Mouse (Mus musculus) adrenal gland, postnatal 4 days (tissue): Measurements from ENCODE around the gene Hmga1b. TPM values are rescaled to one million over a fixed set of nuclear protein-coding genes. Genes with fewer than 3 reads are reported as not detected.
A peak's percentile ranks its signal among the peaks of the same experiment; 100 is the strongest.
"Not testable (repeated sequence)": the region's sequence is repeated elsewhere in the genome, so short reads cannot be mapped to it uniquely, and the experiment has no call there.

Source experiments
- DNase-seq, 2 experiments: peaks; one replicate each; pipeline ENCODE4 v3.0.0; 2021 to 2022; ENCODE audit warnings: low spot score in 2 of 2, mixed read lengths in 2 of 2
- total RNA-seq, 2 experiments: library from RNA; stranded (reverse); gene quantifications; 2 replicates each; pipeline ENCODE4 v1.2.3; 2021

The Hmga1b gene
- total RNA-seq, 2 experiments from 2014 or later = 20.2 to 49.6 TPM

DNA sequence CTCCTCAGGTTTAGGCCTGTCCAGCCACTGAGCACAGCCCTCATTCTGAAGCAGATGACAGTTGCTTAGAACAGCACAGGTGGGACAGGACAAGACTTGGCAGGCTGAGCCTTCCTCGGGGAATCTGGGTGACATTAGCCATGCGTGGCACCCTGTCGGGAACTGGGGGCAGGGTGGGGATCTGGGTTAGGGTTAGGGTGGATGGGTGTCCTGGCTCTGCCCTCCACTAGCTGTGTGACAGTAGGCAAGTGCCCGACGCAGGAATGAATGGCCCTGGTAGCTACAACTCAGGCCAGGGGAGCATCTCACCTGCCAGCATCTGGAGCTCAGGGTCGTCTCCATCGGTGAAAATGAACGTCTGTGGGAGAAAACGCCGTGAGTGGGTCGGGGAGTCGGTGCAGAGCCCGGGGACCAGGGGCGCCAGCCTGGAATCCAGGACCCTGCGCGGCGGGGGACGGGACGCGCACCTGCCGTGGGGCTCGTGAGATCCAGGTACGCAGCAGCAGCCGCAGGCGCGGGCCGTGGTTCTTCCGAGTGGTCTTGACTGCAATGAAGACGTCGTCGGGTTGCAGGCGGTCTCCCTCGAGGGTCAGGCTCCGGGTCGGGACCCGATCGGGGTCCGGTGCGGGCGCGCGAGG, 21.0 kb downstream of the Hmga1b start:
- no peak for DNase-seq

GRCm38 (mm10) chr11:120784064-120784791, 21.6 kb downstream of the Hmga1b start, which contains the start of the genes Rfng and Gps1:
TSS of gene Rfng (minus strand) at chr11:120784207.
TSS of gene Gps1 (plus strand) at chr11:120784272.
- peak; percentile 63 to 68 for DNase-seq

- no peak for DNase-seq
These were observed 22.6 kb downstream of the Hmga1b start for GRCm38 (mm10) chr11:120785145-120785544.

GRCm38 (mm10) chr11:120788460-120788859, 25.9 kb downstream of the Hmga1b start:
- DNase-seq = not testable (repeated sequence)

GRCm38 (mm10) chr11:120789355-120789754, 26.8 kb downstream of the Hmga1b start:
- no peak for DNase-seq

DNA sequence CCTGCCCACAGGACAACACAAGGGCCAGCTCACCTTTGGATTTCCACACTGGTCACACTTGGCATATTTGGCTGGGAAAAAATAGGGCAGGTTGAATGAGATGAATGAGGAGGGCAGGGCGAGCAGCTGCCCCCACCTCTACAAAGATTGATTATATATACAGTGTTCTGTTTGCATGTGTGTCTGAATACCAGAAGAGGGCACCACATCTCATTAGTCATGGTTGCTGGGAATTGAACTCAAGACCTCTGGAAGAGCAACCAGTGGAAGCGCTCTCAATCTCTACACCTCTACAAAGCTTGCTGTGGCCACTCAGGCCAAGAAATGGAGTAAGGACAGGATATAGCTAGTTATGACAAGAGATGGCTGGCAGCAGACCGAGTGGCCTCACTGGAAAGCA, 27.2 kb downstream of the Hmga1b start:
- no peak for DNase-seq

GRCm38 (mm10) chr11:120792652-120793051, 30.1 kb downstream of the Hmga1b start:
- DNase-seq = no peak

DNA sequence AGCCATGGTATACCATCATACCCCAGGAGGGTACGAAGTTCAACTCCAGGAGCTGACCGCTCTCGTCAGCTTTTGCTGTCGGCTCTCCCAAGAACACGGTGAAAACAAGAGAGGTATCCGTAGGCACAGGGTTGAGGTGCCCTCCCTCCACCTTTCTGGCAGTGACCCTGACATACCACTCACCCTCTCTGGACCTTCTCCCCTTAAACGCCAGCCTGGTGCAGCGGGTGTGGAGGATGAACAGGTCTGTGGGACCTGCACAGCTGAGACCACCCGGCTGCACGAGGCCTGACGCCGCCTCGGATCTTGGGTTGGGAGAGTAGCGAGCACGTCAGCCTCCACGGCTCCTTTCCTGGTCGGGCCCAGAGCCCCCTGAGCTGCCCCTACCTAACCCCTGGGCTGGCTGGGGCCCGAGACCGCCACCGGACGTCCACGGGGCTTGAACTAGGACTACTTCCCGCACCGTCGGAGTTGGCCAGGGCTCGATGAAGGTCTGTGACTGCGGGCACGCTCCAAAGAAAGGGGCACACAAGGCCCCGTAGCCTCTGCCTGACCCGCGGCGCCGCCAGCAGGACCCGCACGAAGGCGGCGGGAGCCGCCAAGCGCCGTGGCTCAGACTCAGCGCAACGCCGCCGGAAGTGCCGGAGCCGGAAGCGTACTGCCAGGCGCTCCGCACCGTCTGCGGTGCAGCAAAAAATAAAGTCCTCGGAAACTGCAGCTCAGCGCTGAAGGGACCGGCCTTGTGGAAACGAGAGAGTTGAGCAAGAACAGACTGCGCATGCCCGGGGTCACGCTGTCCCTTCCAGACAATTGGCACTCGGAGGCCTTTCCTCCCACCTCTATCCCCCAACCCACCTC, 33.4 kb downstream of the Hmga1b start, which contains the start of gene Dus1l:
Gene Dus1l, minus strand, starts transcription at position 648 of the 858 bp plus-strand sequence.
- peak; percentile 92 to 94 for DNase-seq

- DNase-seq = no peak
These were observed 34.0 kb downstream of the Hmga1b start for GRCm38 (mm10) chr11:120796614-120796946.

DNA sequence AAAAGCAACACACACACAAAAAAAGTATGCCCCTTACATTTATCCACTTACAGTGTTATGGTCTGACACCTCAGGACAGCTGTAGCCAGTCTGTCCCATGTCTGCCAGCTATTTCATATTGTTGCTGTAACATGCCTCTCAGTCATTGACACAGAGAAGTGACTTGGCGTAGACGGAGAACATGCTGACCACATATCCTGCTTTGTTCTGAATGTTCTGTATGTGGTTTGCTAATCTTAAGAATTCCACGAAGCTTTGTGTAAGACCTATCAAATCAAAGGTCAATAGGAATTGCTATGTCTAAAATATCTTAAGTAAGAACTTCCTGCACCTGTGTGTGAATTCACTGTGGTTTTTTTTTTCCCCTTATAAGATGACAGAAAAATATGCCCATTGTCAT, 35.6 kb downstream of the Hmga1b start:
- no peak for DNase-seq

- DNase-seq = no peak
These were observed 36.8 kb downstream of the Hmga1b start for GRCm38 (mm10) chr11:120799316-120799890.

DNA sequence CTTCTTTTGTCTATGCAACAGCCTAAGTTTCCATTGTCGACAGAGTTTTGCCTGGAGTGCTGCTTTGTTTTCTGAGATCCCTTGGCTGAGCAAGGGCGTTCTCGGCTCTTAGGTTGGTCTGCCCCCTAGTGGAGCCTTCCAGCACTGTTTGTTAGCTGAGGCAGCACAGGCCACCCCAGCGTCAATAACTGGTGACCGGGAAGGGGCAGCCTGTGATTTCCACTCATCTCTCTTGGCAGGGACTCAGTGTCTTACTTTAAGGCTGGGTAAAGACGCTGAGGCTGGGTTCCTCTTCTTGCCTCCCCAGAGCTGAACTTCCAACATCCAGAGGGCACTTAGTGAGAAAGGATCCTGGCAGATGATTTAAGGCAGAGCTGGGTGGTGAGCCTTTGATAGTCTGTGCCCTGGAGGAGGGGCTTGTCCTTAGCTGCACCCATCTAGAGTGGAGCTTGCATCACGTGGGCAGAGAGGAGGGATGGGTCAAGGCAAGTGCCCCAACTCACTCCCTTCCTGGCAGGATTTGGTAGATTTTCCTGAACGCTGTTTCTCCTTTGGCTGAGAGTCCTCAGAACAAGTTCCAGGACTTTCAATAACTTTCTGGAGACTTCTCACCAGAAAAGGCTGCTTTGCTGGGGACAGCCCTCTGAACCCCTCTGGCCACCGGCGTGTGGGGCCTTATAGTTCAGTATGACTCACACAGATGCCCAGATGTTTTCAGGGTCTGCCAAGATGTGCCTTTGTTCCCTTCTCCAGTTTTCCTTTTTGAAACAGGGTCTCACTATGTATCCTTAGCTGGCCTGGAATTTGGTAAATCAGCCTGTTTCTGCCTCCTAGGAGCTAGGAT, 37.7 kb downstream of the Hmga1b start:
- DNase-seq = peak; percentile 56 to 88

DNA sequence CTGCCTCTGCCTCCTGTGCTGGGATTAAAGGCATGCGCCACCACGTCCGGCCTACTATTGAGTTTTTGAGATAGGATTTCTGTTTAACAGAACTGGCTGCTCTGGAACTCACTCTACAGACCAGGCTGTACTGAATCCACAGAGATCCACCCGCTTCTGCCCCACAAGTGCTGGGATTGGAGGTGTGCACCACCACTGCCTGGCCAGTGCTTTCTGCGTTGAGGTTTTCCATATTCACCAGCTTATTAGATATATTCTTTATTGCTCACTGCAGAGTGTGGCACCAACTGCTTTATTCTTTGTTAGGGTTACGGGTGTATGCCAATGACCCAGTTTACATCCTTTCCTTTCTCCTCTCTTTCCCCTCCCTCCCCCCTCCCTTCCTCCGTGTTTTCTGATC, 41.7 kb downstream of the Hmga1b start:
- no peak for DNase-seq

- no peak for DNase-seq
These were observed 42.2 kb downstream of the Hmga1b start for GRCm38 (mm10) chr11:120804769-120805168.

- DNase-seq = no peak
These were observed 43.0 kb downstream of the Hmga1b start for GRCm38 (mm10) chr11:120805375-120806298.

GRCm38 (mm10) chr11:120808010-120808409, 45.4 kb downstream of the Hmga1b start:
- DNase-seq = no peak

DNA sequence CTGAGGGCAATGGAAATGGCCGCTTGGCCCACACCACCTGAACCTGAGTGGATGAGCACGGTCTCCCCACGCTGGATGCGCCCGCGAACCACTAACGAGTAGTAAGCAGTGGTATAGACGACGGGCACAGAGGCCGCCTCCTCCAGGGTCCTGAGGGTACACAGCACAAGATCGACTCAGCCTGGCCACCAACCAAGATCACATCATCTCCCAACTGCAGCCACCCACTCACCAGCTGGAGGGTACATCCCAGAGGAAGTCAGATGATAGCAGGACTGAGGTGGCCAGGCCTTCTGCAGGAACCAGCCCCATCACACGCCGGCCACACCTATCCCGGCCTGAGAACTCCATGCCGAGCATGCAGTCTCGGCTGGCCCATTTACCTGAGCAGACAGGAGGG, 49.5 kb downstream of the Hmga1b start:
- DNase-seq = no peak
